Mouse (Mus musculus): ENCODE measurements around the gene Bricd5.
"Not testable (repeated sequence)": the region's sequence is repeated elsewhere in the genome, so short reads cannot be mapped to it uniquely, and the experiment has no call there.

Bricd5 gene

DNA sequence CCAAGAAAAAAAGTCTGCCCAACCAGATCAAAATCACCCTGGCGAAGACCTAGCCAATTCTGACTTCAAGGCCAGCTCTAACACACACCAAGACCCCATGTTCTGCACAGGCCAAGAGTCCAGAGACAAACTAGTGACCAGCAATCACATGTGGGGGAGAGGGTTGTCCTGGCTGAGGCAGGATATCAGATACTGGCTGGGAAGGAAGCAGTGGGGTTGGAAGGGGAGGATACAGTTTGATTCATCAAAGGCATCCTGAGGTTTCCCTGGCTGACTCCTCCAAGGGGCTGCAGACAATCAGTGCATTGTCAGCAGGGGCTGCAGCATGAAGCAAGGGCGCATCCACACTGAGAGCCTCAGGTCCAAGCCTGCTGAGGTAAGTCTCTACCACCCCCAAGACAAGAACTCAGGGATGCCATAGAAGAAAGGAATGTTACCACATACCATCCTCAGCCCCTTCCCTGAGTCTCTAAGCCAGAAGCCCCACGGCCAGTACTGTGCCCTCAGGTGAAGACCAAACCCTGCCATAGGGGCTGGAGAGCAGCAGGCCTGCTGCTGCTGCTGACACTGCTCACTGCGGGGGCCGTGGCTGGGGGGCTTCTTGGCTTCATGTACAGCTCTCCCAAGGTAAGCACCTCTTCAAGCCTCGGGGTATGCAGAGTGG lies at the start of gene Bricd5:
Gene Bricd5, plus strand, starts transcription at position 273 of the 664 bp plus-strand sequence.
- DNase-seq (ENCODE audit: low read depth, low spot score) = no peak

DNA sequence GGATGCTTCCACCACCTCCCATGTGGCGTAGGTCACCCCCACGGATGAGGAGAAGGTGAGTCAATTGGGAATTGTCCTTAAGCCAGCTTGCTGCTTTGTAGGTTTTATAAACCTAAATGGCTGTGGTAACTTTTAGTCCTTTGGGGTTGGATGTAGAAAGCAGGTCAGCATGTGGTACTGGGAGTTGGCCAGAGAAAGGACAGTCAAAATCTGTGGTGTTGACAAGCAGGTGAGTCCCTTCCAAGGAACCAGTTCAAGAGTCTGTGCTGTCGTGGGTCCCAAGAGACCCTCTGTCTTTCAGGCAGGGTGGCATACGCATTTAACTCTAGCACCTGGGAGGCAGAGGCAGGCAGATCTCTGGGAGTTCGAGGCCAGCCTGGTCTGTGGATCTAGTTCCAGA lies 49.2 kb upstream of the Bricd5 start:
- DNase-seq (ENCODE audit: low read depth, low spot score) = no peak

DNA sequence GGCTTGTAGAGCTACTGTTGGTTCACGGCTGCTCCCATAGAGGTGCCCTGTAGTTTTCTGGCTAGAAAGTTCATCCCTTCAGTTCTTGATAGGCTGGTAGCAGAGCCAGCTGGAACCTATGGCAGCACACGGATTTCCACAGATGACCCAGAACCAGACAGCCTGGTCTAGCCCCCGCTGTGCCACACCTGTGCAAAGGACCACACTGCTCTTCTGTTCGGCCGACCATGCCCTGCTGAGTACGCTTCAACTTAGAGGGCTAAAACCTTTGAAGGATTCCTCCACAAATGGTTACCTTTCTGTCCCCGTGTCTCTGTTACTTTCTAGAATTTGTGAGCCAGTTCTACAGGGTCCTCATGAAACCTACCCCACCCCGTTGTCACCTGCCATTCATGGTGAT lies 48.4 kb upstream of the Bricd5 start:
- DNase-seq (ENCODE audit: low read depth, low spot score) = not testable (repeated sequence)

DNA sequence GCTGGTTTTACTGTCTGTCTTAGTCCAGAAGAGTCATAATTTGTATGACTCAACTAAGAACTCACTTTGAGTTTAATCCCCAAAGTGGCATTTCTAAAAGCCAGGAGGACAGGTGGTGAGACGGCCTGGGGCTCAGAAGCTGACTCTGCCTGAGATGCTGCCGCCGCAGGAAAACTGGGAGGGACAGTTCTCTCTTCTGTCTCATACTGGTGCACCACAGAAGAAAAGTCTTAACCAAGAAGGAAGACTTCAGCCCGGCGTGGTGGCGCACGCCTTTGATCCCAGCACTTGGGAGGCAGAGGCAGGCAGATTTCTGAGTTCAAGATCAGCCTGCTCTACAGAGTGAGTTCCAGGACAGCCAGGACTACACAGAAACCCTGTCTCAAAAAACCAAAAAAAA lies 47.8 kb upstream of the Bricd5 start:
- DNase-seq (ENCODE audit: low read depth, low spot score) = no peak

DNA sequence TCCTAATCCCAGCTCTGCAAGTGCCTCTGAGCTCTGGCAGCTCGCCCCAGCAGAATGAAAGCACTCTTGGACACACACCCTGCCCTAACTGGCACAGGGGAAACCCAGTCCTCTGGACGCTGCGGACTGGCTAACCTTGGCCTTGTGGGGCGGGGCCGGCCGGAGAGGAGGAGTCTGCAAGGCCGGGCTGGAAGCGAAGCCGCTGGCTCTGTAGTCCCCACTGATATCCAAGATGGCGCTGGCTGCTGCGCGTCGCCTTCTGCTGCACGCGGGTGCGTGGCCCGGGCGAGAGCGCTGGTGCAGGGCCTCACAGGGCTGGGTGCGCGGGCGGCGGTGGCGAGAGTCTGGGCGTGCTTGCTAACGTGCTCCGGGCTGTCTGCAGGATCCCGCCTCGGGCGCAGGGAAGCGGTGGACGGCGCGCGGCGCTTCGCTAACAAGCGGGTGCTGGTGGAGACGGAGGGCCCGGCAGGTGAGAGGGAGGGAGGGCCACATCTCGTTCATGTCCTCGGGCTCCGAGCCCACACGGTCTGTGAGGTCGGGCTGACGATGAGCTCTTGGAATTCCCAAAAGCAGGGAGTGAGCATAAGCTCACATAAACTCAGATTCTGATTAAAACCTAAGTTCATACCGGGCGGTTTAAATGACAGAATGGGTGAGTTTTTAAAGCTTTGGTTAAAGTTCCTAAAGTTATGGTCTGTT lies 47.1 kb upstream of the Bricd5 start, which contains the start of gene Eci1:
Gene Eci1, plus strand, starts transcription at position 171 of the 699 bp plus-strand sequence.
- peak; percentile 87 for DNase-seq (ENCODE audit: low read depth, low spot score)

DNA sequence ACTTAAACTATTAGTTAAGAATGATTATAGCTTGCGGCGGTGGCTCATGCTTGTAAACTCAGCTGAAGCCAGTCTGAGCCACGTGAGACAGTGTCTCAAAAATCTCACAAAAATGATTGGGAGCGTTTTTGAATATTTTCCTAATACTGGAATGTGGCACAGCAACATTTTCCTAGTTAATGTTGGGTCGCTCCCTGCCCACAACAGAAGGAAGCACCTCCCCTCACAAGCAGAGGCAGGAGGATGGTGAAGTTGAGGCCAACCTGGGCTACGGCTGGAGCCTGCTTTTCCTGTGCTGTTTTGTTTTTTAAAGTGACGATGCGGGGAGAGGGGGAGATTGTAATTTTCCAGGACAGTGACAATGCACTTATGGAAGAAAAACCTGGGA lies 46.5 kb upstream of the Bricd5 start:
- DNase-seq (ENCODE audit: low read depth, low spot score) = no peak

DNA sequence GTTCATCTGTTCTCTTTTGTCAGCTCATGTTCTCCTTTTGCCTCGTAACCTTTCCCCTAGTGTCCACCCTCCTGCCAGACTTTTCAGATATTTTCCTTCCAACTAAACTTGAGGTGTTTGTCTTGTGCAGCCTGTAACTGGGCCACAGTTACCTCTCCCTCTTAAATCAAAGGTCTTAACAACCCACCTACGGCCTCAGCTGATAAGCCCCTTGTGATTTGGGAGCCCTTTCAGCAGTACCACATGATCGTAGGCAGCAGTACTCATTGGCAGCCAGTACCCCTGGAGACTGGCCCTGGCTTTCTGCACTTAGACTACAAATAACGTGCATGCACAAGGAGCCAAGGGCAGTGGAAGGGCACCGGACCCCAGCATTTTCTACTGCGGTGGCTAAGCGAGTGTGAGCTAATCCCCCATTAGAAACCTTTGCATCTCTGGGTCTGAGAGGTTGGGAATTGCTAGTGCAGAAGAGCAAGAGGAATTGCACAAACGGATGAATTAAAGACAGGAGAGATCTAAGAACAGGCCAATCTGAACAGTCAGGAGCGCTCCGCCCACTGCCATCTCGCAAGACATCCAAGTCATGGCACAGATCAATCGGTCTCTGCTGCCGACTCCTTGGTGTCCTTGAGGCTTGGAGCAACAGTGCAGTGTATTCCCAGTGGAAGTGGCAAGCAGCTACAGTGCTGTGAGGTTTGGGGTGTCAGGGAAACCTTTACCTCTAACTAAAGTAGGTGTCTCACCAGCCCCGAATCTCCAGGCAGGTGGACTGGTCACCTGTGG lies 44.3 kb upstream of the Bricd5 start:
- no peak for DNase-seq (ENCODE audit: low read depth, low spot score)

DNA sequence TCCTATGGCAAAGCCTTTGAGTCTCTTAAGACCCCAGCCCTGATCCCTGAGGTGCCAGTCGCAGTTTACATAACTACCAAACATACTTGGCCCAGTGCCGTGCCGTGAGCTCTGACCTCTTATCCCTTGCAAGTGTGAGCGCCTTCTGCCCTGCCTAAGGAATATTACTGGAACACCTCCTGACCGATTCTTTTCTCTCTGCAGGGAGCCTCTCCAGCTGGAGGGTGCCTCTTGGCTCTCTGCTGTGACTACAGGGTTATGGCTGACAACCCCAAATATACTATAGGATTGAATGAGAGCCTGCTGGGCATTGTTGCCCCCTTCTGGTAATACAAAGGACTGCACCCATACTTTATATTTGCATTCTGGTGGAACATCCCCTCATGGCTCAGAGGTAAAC lies 36.7 kb upstream of the Bricd5 start:
- DNase-seq (ENCODE audit: low read depth, low spot score) = no peak

DNA sequence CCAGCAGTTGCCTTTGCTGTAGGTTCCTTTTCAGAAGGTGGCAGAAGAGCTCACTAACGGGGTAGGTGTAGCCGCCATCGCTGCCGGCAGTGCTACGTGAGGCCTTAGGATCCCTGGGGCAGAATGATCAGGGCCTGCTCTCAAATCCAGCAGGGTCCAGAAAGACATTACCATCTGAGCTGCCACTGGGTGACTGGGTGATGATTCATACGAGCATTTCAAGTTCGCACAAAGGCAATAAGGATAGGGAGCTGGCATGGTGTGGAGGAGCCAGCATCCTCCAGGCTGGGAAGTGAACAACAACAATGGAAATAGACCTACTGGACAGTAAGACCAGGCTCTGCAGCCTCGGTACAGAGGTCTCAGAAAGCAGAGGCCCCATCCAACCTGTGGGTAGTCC lies 33.3 kb upstream of the Bricd5 start:
- DNase-seq (ENCODE audit: low read depth, low spot score) = no peak

DNA sequence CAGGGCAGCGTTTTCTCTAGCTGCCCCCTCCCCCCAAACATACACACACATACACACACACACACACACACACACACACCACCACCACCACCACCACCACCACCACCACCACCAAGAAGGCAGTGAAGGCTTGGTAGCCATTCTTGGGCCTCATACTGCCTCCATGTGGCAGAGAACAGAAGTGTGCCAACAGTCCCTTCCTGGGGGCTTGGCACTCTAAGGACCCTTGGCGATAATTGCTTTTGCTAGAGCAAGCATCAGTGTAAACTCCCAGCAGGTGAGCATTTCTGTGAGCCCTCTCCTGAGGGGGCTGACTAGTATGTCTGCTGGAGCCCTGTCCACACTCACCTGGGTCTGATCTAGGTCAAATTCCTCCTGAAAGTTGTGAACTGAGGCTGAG lies 32.5 kb upstream of the Bricd5 start:
- DNase-seq (ENCODE audit: low read depth, low spot score) = no peak

DNA sequence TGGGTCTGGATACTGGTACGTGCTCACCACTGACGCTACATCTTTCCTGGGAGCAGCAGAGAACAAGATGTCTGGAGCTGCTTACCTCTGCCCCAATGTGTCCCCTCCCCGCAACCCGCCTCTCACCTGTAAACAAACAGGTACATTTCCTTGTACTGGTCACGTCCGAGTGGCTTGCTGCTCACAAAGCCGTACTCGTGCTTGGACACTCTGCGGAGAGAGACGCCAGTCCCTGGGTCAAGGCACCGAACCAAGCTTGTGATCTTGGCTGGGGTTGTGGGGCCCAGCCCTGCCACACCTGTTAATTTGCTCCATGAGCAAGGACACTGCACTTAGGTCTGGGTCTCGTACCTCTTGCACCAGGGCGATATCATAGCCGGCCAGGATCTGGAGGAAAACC lies 31.6 kb upstream of the Bricd5 start:
- DNase-seq (ENCODE audit: low read depth, low spot score) = no peak

DNA sequence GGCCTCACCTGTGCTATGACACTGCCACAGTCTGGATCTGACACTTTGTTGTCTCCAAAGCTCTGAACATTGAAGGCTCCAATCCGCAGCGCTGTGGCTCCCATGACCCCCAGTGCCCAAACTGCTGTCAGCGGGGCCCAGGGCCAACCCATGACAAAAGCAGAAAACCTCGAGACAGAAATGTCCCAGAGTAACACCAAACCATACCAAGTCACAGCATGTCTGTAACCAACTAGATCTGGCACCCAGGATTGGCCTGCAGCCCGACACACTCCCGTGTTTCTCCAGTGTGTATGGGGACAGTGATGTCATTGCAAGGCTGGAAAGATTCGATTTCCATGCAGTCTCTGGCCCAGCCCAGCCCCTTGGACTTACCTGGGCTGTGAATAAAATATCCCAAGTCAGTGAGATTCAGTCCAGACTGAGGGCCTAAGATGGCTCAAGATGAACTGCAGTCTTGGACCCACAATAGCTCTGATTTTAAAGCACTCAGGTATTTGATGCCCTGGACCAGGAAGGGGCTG lies 31.0 kb upstream of the Bricd5 start, which contains the start of gene Dnase1l2:
Gene Dnase1l2, minus strand, starts transcription at position 474 of the 524 bp plus-strand sequence.
- DNase-seq (ENCODE audit: low read depth, low spot score) = no peak

DNA sequence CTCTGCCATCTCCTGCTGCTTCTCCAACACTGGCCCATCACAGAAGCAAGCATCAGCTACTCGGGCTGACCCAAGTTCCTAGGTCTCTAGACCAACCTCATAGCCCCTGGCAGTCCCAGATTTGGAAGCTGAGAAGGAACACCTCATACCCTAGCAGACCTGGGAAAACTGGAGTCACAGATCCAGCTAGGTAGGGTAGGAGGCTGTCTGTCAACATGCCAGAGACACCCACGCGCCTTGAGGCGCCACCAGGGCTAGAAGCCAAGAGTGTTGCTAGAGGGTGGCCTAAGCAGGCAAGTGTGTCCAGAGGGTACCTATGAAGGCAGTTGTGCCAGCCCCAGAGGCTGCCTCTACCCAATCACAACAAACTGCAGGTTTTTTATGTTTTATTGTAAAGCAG lies 30.3 kb upstream of the Bricd5 start:
- DNase-seq (ENCODE audit: low read depth, low spot score) = no peak

DNA sequence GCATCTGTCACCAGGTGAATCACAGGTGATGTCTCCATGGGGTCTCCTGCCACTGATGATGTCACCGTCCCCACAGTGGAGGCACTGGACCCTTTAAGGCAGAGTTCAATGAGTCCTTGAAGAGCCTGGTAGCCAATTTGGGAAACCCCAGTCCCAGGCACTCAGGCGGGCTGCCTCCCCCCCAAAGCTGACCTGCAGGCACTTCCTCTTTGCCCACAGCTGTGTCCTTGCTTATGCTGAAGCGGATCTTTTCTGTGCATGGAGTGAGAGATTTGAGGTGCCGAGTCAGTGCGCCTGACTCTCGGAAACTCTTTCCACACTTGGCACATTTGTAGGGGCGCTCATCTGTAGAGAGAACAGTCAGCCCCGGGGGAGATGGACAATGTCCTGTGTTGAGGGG lies 27.1 kb upstream of the Bricd5 start:
- no peak for DNase-seq (ENCODE audit: low read depth, low spot score)

DNA sequence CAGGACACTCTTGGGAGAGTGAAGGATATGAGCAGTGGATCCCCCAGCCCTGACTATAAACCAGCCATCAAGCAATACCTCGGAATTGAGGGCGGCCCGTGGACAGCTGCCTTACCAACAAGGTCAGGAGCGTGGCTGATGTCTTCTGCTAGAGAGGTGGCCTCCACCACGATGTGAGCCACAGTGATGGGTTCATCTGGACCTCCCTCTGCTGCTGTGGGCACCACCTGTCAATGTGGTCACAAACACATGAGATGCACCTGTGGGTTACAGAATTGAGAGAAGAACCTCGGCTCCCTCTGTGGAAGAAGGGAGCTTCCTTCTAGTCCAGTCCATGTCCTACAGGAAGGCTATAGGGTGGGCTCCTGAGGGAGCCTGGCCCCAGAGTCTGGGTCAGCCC lies 24.2 kb upstream of the Bricd5 start:
- DNase-seq (ENCODE audit: low read depth, low spot score) = no peak

DNA sequence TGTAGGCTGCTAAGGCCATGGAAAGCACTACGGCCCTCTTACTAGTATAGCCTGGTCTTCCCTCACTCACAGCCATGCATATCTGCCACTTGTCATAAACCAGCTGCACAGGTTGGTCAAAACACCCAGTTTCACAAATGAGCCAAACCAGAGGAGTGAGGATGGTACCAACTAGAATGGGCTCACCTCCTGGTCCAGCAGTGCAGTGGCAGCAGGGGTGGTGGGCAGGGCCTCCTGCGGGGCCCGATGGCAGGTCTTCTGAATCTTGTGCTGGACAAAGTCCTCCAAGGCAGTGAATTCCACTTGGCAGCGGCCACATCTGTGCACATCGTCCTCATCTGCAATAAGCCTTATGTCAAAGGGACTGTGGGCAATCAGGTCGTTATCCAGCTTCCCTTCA lies 22.5 kb upstream of the Bricd5 start:
- no peak for DNase-seq (ENCODE audit: low read depth, low spot score)

DNA sequence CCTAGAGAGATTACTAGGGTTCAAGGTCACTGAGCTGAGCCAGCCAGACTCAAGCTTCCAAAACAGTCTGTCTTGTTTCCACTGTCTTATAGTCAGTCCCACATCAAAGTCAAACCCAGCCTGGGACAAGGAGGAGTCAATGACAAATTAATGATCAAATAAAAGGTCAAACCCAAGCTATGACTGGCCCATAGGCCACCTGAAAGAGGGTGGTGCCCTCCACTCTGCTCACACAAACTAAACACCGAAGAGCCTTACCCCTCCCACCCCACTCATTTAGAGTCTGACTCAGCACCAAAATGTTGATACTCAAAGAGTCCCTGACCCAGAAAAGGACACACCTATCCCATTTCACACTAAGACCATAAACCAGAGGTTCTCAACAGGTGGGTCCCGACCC lies 20.3 kb upstream of the Bricd5 start:
- no peak for DNase-seq (ENCODE audit: low read depth, low spot score)

DNA sequence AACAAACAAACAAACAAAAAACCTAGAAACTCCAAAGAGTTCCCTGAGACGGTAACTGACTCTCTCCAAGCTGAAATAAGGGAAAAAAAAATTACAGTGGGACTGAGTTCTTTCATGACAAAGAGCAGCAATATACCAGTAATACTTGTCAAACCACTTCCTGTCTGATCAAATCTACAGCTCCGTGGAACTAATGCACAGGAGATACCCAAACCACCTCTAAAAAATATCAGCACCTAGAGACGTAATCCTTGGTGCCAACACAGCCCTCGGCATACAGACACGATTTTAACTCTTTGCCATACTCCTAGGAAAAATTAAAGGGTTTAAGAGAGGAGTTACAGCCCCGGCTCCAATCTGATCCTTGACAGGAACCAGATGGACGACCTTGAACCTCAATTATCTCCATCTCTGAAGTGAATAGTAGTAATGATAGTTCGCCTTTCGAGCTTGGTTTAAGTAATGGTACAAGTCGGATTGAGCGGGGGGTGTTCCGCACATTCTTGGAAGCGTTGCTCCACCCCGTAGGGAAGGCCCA lies 19.4 kb upstream of the Bricd5 start:
- DNase-seq (ENCODE audit: low read depth, low spot score) = no peak

DNA sequence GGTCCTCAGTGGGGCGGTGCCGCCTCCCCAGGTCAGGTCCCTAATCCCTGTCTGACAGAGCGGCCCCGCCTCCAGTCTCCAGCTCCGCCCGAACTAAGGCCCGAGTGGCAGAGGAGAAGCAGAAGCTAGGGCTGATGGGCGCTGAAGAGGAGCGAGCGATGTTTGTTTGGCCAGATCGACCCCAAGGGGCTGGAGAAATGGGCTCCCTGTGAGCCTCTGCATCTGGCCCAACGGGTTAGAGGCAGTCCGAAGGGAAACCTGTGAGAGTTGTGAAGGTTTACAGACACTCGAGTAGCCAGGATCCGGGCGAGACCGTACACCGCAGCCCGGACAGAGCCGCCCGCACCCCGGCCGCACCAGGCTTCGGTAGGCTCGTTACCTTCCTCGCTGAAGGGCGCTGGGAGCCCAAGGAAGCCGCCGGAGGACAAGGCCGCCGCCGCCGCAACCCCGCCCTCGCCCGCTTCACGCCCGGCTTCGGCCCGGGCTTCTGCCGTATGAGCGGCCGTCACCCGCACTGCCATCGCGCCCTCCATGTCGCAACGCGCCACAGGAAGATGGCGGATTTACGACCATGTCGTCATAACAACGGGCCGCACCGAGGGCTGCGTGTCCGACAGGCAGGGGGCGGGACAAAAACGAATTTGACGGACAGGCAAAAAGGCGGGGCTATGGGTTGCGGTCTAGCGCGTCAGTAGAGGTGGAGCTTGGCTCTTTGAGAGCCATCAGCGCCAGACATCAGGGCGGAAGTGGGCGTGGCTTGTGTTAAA lies 18.7 kb upstream of the Bricd5 start:
- peak; percentile 98 for DNase-seq (ENCODE audit: low read depth, low spot score)

DNA sequence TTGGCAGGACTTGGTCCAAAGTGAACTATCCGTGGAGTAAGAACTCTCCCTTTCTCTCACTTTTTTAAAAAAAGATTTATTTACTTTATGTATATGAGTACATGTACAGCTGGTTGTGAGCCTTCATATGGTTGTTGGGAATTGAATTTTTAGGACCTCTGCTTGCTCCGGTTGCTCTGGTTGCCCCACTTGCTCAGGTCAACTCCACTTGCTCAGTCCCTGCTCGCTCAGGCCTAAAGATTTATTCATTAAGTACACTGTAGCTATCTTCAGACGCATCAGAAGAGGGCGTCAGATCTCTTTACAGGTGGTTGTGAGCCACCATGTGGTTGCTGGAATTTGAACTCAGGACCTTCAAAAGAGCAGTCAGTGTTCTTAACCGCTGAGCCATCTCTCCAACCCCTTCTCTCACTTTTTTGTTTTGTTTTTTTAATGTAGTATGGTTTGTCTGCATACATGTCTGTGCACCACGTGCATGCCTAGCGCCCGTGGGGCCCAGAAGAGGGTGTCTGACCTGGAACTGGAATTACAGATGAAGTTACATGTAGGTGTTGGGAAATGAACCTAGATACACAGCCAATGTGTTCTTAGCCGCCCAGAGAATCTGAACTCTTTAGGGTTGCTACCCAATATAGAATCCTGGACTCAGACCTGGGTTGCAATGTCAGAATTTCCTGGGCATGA lies 18.0 kb upstream of the Bricd5 start:
- not testable (repeated sequence) for DNase-seq (ENCODE audit: low read depth, low spot score)

DNA sequence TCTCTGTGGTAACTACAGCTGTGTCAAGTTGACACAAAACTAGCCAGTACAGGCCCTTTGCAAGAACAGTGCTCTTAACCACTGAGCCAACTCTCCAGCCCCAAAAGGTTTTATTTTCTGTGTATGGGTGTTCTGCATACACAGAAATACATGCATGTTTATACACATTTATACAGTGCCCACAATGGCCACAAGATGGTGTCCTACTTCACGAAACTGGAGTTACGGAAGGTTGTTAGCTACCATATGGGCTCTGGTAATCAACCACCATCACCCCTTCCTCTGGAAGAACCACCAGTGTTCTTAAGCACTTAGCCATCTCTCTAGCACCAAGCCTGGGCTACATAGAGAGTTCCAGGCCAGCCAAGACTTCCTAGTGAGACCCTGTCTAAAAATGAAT lies 12.1 kb upstream of the Bricd5 start:
- DNase-seq (ENCODE audit: low read depth, low spot score) = no peak
